Mouse (Mus musculus) myocyte (in vitro differentiated cells): ENCODE data around the gene Fbxo33. TPM values are rescaled to one million over a fixed set of nuclear protein-coding genes. Genes with fewer than 3 reads are reported as not detected.

Source experiments
- H3K27me3 ChIP-seq: one replicate; pipeline ENCODE4 v1.6.1; 2011; ENCODE audit not compliant: control insufficient read depth, insufficient read depth, insufficient read length
- H3K36me3 ChIP-seq: one replicate; pipeline ENCODE4 v1.6.1; 2011; ENCODE audit not compliant: control insufficient read depth, insufficient read depth
- H3K4me2 ChIP-seq: one replicate; pipeline ENCODE4 v1.6.1; 2011; ENCODE audit warnings: low read depth, control low read depth
- H3K4me3 ChIP-seq: one replicate; pipeline ENCODE4 v1.5.1; 2011; ENCODE audit warnings: mild to moderate bottlenecking, control low read depth, moderate library complexity
- H3K79me2 ChIP-seq: one replicate; pipeline ENCODE4 v1.6.1; 2011; ENCODE audit not compliant: control insufficient read depth, insufficient read depth
- H3ac ChIP-seq: one replicate; pipeline ENCODE4 v1.6.1; 2011; ENCODE audit not compliant: control insufficient read depth, insufficient read length
- CEBPB ChIP-seq: IDR thresholded peaks from 2 replicates; pipeline ENCODE4 v1.6.1; 2011; ENCODE audit warnings: mild to moderate bottlenecking, moderate library complexity; ENCODE audit not compliant: poor library complexity, insufficient read depth, severe bottlenecking
- E2F4 ChIP-seq: IDR thresholded peaks from one replicate; pipeline ENCODE4 v1.6.1; 2011; ENCODE audit warnings: mild to moderate bottlenecking, control low read depth, moderate library complexity; ENCODE audit not compliant: insufficient read depth
- MAX ChIP-seq: IDR thresholded peaks from one replicate; pipeline ENCODE4 v1.6.1; 2011; ENCODE audit warnings: low read depth, mild to moderate bottlenecking, control low read depth
- MYOD1 ChIP-seq, 3 experiments: IDR thresholded peaks; one replicate each; pipeline ENCODE4 v1.6.1; 2011; ENCODE audit warnings: control low read depth in 2 of 3, low read depth in 2 of 3, mild to moderate bottlenecking in 2 of 3, moderate library complexity in 1 of 3; ENCODE audit not compliant: insufficient read length in 2 of 3, control insufficient read depth in 1 of 3
- MYOG ChIP-seq, 3 experiments: IDR thresholded peaks; one replicate each; pipeline ENCODE4 v1.6.1; 2011; ENCODE audit warnings: control low read depth in 2 of 3, low read depth in 2 of 3, mild to moderate bottlenecking in 2 of 3; ENCODE audit not compliant: insufficient read length in 2 of 3, control insufficient read depth in 1 of 3, insufficient read depth in 1 of 3
- POLR2A ChIP-seq: IDR thresholded peaks from one replicate; pipeline ENCODE4 v1.6.1; 2011; ENCODE audit warnings: low read depth, mild to moderate bottlenecking, control low read depth, moderate library complexity; ENCODE audit not compliant: insufficient read length
- POLR2AphosphoS2 ChIP-seq: IDR thresholded peaks from one replicate; pipeline ENCODE4 v1.6.1; 2011; ENCODE audit warnings: low read depth, control low read depth; ENCODE audit not compliant: insufficient read length
- REST ChIP-seq: IDR thresholded peaks from one replicate; pipeline ENCODE4 v1.6.1; 2011; ENCODE audit warnings: mild to moderate bottlenecking, control low read depth, moderate library complexity; ENCODE audit not compliant: insufficient read depth, insufficient read length
- SRF ChIP-seq: IDR thresholded peaks from one replicate; pipeline ENCODE4 v1.6.1; 2011; ENCODE audit warnings: low read depth; ENCODE audit not compliant: control insufficient read depth, insufficient read length
- TCF12 ChIP-seq: IDR thresholded peaks from one replicate; pipeline ENCODE4 v1.6.1; 2011; ENCODE audit warnings: mild to moderate bottlenecking, control low read depth; ENCODE audit not compliant: poor library complexity, insufficient read depth, severe bottlenecking
- TCF3 ChIP-seq: IDR thresholded peaks from one replicate; pipeline ENCODE4 v1.6.1; 2011; ENCODE audit warnings: low read depth, control low read depth; ENCODE audit not compliant: insufficient read length
- USF1 ChIP-seq: IDR thresholded peaks from one replicate; pipeline ENCODE4 v1.6.1; 2011; ENCODE audit warnings: low read depth, mild to moderate bottlenecking, control low read depth, moderate library complexity
- polyA plus RNA-seq: library from polyadenylated mRNA; unstranded; fragments of >200 nt; fragmentation: generic; extraction: Trizol; gene quantifications from one replicate; pipeline ENCODE4 v1.2.1, GENCODE M21; 2012; ENCODE audit warnings: missing spikeins

Gene Fbxo33
- polyA plus RNA-seq, result 2.7 TPM

DNA sequence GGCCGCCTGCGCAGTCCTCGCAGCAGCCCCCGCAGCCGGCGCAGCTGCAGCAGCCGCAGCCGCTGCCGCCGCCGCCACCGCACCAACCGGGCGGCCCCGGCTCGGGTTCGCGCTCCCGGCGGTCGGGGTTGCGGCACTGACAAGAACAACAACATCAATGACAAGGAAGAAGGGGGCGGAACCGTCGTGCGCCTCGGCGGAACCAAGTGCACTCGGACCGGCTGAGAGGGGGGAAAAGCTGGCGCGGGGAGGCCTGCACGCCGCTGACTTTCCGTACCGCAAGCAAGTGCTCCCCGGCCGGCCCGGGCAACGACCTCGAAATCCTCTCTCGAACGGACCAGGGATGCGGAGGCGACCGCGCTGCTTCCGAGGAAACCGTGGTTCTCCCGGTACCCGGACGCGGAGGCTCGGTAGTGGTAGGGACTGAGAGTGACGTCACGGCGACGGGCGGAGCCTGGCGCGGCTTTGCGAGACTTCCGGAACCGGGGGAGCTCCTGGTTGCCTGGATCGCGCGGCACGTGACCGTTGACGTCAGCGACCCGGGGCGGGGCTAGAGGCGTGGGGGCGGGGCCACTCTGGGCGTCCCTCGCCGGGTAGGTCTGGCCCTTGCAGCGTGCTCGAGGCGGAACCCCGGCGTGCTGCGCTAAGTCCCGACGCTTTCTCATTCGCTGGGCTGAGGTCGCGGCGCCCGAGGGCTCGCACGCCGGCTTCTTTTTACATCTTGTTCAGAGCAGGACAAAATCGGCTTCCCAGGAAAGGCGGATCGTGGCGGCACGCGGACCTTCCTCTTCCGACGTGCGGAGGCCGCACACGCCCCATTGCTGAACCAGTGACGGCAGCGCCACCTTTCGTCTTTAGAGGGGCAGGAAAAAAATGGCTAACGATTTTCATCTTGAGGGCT, at the start of gene Fbxo33:
TSS of gene Fbxo33 (minus strand) at position 401 of the 901 bp plus-strand sequence.
- no peaks in the 10 kb centered on the region for H3K36me3 ChIP-seq
- H3ac ChIP-seq, result peak within 1 kb of the TSS; percentile 46
- H3K79me2 ChIP-seq, result peaks cover 26% of the 10 kb centered on the region
- peak within 1 kb of the TSS; percentile 81 for H3K4me2 ChIP-seq
- H3K27me3 ChIP-seq, result no peaks in the 10 kb centered on the region
- peak; percentile 42 for TF ChIP-seq MAX
- TF ChIP-seq POLR2AphosphoS2, result peak; percentile 88
- TF ChIP-seq CEBPB, result no peak
- peak in 1 of 3 experiments; percentile 58 for TF ChIP-seq MYOD1 (IDR thresholded peaks at IDR 0.05; ENCODE audit: control insufficient read depth in 1 of 3, insufficient read length in 2 of 3, low read depth in 2 of 3)
- TF ChIP-seq USF1, result peak; percentile 92
- TF ChIP-seq SRF, result no peak
- TF ChIP-seq TCF12, result no peak
- peak; percentile 87 for TF ChIP-seq POLR2A
- peak; percentile 7 for TF ChIP-seq E2F4
- TF ChIP-seq MYOG (IDR thresholded peaks at IDR 0.05; ENCODE audit: control insufficient read depth in 1 of 3, insufficient read depth in 1 of 3, insufficient read length in 2 of 3, low read depth in 2 of 3), result peak in 1 of 3 experiments; percentile 10
- H3K4me3 ChIP-seq, result peak within 1 kb of the TSS; percentile 49

GRCm38 (mm10) chr12:59265942-59266231, 46.4 kb upstream of the Fbxo33 start:
- TF ChIP-seq POLR2AphosphoS2 (no peak), POLR2A (no peak), REST (no peak), MAX (no peak), USF1 (no peak), TCF3 (no peak), MYOG (IDR thresholded peaks at IDR 0.05; ENCODE audit: control insufficient read depth in 1 of 3, insufficient read depth in 1 of 3, insufficient read length in 2 of 3, low read depth in 2 of 3) (no peak), SRF (no peak), MYOD1 (IDR thresholded peaks at IDR 0.05; ENCODE audit: control insufficient read depth in 1 of 3, insufficient read length in 2 of 3, low read depth in 2 of 3) (no peak), CEBPB (no peak), TCF12 (no peak)
- H3K27me3 ChIP-seq, result no peaks in the 10 kb centered on the region
- H3ac ChIP-seq, result no peak overlapping the region
- no peak overlapping the region for H3K4me2 ChIP-seq
- H3K79me2 ChIP-seq, result no peaks in the 10 kb centered on the region
- no peaks in the 10 kb centered on the region for H3K36me3 ChIP-seq
- no peak overlapping the region for H3K4me3 ChIP-seq

DNA sequence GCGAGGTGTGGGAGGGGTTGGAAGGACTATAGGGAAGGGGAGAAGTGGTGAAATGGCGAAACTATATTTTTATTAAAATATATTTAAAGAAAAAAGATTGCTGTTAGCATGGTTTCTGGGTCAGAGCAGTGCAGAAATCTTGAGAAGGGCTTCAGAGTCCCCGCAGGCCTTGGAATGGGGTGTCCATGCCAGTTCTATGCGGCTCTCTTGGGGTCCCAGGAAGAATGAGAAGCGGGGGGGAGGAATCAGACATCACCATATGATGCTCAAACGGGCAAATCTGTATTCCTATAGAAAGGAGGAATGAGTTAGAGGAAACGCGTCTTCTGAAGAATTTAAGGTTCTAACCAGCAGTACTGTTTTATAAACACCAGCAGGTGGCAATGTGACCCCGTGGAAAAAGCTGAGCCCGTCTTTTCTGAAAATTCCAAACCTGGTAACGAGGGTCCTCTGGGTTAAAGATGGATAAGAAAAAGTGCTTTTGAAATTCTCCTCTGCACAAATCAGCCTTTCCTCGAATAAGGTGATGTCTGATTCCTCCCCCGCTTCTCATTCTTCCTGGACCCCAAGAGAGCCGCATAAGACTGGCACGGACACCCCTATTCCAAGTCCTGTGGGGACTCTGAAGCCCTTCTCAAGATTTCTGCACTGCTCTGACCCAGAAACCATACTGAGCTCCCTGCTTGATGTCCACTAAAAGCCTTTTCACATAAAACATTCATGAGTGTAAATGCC, 45.8 kb upstream of the Fbxo33 start:
- no peaks in the 10 kb centered on the region for H3K27me3 ChIP-seq
- H3ac ChIP-seq, result no peak overlapping the region
- no peaks in the 10 kb centered on the region for H3K79me2 ChIP-seq
- no peak overlapping the region for H3K4me2 ChIP-seq
- no peaks in the 10 kb centered on the region for H3K36me3 ChIP-seq
- no peak for TF ChIP-seq TCF3
- no peak for TF ChIP-seq USF1
- TF ChIP-seq REST, result no peak
- TF ChIP-seq SRF, result no peak
- TF ChIP-seq E2F4, result no peak
- TF ChIP-seq TCF12, result no peak
- TF ChIP-seq CEBPB, result no peak
- no peak for TF ChIP-seq MAX
- TF ChIP-seq MYOD1 (IDR thresholded peaks at IDR 0.05; ENCODE audit: control insufficient read depth in 1 of 3, insufficient read length in 2 of 3, low read depth in 2 of 3), result no peak
- no peak for TF ChIP-seq MYOG (IDR thresholded peaks at IDR 0.05; ENCODE audit: control insufficient read depth in 1 of 3, insufficient read depth in 1 of 3, insufficient read length in 2 of 3, low read depth in 2 of 3)
- no peak for TF ChIP-seq POLR2A
- no peak for TF ChIP-seq POLR2AphosphoS2
- H3K4me3 ChIP-seq, result no peak overlapping the region

GRCm38 (mm10) chr12:59262841-59263240, 43.3 kb upstream of the Fbxo33 start:
- H3K4me2 ChIP-seq, result no peak overlapping the region
- H3K27me3 ChIP-seq, result no peaks in the 10 kb centered on the region
- H3K79me2 ChIP-seq, result no peaks in the 10 kb centered on the region
- TF ChIP-seq POLR2A (no peak), E2F4 (no peak), MYOD1 (IDR thresholded peaks at IDR 0.05; ENCODE audit: control insufficient read depth in 1 of 3, insufficient read length in 2 of 3, low read depth in 2 of 3) (no peak), SRF (no peak), TCF12 (no peak)
- H3K4me3 ChIP-seq, result no peak overlapping the region
- H3K36me3 ChIP-seq, result no peaks in the 10 kb centered on the region
- H3ac ChIP-seq, result no peak overlapping the region
